Mouse (Mus musculus) right cerebral cortex, adult 18-20 months (tissue): ENCODE results near the gene Wbp4.
"Not testable (repeated sequence)": the region's sequence is repeated elsewhere in the genome, so short reads cannot be mapped to it uniquely, and the experiment has no call there.

Experiments used
- DNase-seq: peaks from one replicate; pipeline ENCODE4 v3.0.0; 2022; ENCODE audit warnings: mixed read lengths

Wbp4 gene

GRCm38 (mm10) chr14:79506207-79506606, 24.9 kb upstream of the Wbp4 start:
- no peak for DNase-seq

- no peak for DNase-seq
These were observed 23.1 kb upstream of the Wbp4 start for GRCm38 (mm10) chr14:79504246-79505006.

- DNase-seq, result no peak
These were observed 22.2 kb upstream of the Wbp4 start for GRCm38 (mm10) chr14:79503371-79504075.

GRCm38 (mm10) chr14:79500756-79501155, 19.4 kb upstream of the Wbp4 start:
- no peak for DNase-seq

GRCm38 (mm10) chr14:79499326-79499725, 18.0 kb upstream of the Wbp4 start:
- DNase-seq, result no peak

- DNase-seq, result no peak
These were observed 13.0 kb upstream of the Wbp4 start for GRCm38 (mm10) chr14:79494349-79494748.

- DNase-seq, result no peak
These were observed 8.9 kb upstream of the Wbp4 start for GRCm38 (mm10) chr14:79490246-79490645.

GRCm38 (mm10) chr14:79489150-79489549, 7.8 kb upstream of the Wbp4 start:
- DNase-seq, result no peak

- DNase-seq, result no peak
These were observed 7.2 kb upstream of the Wbp4 start for GRCm38 (mm10) chr14:79488531-79488930.

- DNase-seq, result peak; percentile 39
These were observed 5.8 kb upstream of the Wbp4 start for GRCm38 (mm10) chr14:79486993-79487731.

GRCm38 (mm10) chr14:79486617-79486992, 5.3 kb upstream of the Wbp4 start:
- DNase-seq, result no peak

- no peak for DNase-seq
These were observed 2.3 kb upstream of the Wbp4 start for GRCm38 (mm10) chr14:79483611-79484120.

- DNase-seq, result no peak
These were observed 1.5 kb upstream of the Wbp4 start for GRCm38 (mm10) chr14:79482747-79483355.

- DNase-seq, result no peak
These were observed 936 bp upstream of the Wbp4 start for GRCm38 (mm10) chr14:79482251-79482661.

GRCm38 (mm10) chr14:79480624-79481338, 539 bp downstream of the Wbp4 start, which contains the start of gene Elf1:
Gene Elf1, plus strand, starts transcription at chr14:79481194.
- peak; percentile 96 for DNase-seq

- no peak for DNase-seq
These were observed 7.9 kb downstream of the Wbp4 start for GRCm38 (mm10) chr14:79473384-79473783.

- peak; percentile 59 for DNase-seq
These were observed 13.7 kb downstream of the Wbp4 start for GRCm38 (mm10) chr14:79467621-79468020.

GRCm38 (mm10) chr14:79465623-79466022, 15.7 kb downstream of the Wbp4 start:
- DNase-seq, result no peak

GRCm38 (mm10) chr14:79460988-79461387, 20.3 kb downstream of the Wbp4 start:
- DNase-seq, result no peak

GRCm38 (mm10) chr14:79460401-79460800, 20.9 kb downstream of the Wbp4 start:
- DNase-seq, result no peak

GRCm38 (mm10) chr14:79452591-79452934, 28.8 kb downstream of the Wbp4 start:
- not testable (repeated sequence) for DNase-seq
